Mouse (Mus musculus): ENCODE measurements around the gene Ap4b1. TPM values are rescaled to one million over a fixed set of nuclear protein-coding genes. Genes with fewer than 3 reads are reported as not detected.
A peak's percentile ranks its signal among the peaks of the same experiment; 100 is the strongest.
"Not testable (repeated sequence)": the region's sequence is repeated elsewhere in the genome, so short reads cannot be mapped to it uniquely, and the experiment has no call there.

Ap4b1 gene
- polyA plus RNA-seq, 1 experiment from 2014 or later: 26.1 TPM

- 98% methylated on average over 1 of the region's 1 CpGs for WGBS
- no peaks in the 10 kb centered on the region for H3K27me3 ChIP-seq
- peaks cover 38% of the 10 kb centered on the region for H3K36me3 ChIP-seq
- H3K4me3 ChIP-seq: no peak overlapping the region
- no peak overlapping the region for H3K9ac ChIP-seq
- no peaks in the 10 kb centered on the region for H3K9me3 ChIP-seq (replicated peaks)
- no peak overlapping the region for H3K4me2 ChIP-seq (replicated peaks)
- no peak for ATAC-seq (ENCODE audit: low FRiP score)
- H3K4me1 ChIP-seq: peaks cover 14% of the 10 kb centered on the region
- H3K27ac ChIP-seq: no peak overlapping the region
Measured at GRCm38 (mm10) chr3:103805671-103806070, 3.6 kb upstream of the Ap4b1 start.

GRCm38 (mm10) chr3:103809799-103810150 lies 455 bp downstream of the Ap4b1 start:
- Histone ChIP-seq H3K4me3 (peak overlapping the region; percentile 66), H3K9me3 (replicated peaks) (no peaks in the 10 kb centered on the region), H3K4me2 (replicated peaks) (peak overlapping the region; percentile 68), H3K9ac (peak overlapping the region; percentile 86), H3K36me3 (peaks cover 25% of the 10 kb centered on the region), H3K4me1 (peaks cover 14% of the 10 kb centered on the region), H3K27ac (peak overlapping the region; percentile 91), H3K27me3 (no peaks in the 10 kb centered on the region)
- peak; percentile 69 for ATAC-seq (ENCODE audit: low FRiP score)
- 3% methylated on average over 14 of the region's 14 CpGs for WGBS

GRCm38 (mm10) chr3:103810967-103811366 lies 1.6 kb downstream of the Ap4b1 start:
- no peak for ATAC-seq (ENCODE audit: low FRiP score)

GRCm38 (mm10) chr3:103827548-103827947 lies 18.2 kb downstream of the Ap4b1 start:
- H3K4me1 ChIP-seq: no peaks in the 10 kb centered on the region
- H3K27me3 ChIP-seq: no peaks in the 10 kb centered on the region
- no peak overlapping the region for H3K27ac ChIP-seq
- no peak overlapping the region for H3K9ac ChIP-seq
- no peak overlapping the region for H3K4me3 ChIP-seq
- no peak overlapping the region for H3K4me2 ChIP-seq (replicated peaks)
- no peaks in the 10 kb centered on the region for H3K9me3 ChIP-seq (replicated peaks)
- H3K36me3 ChIP-seq: peaks cover 8% of the 10 kb centered on the region
- no peak for ATAC-seq (ENCODE audit: low FRiP score)

More at GRCm38 (mm10) chr3:103810967-103811366, 1.6 kb downstream of the Ap4b1 start:
- Histone ChIP-seq H3K36me3 (peaks cover 32% of the 10 kb centered on the region), H3K9ac (no peak overlapping the region), H3K4me1 (peaks cover 14% of the 10 kb centered on the region), H3K27me3 (no peaks in the 10 kb centered on the region), H3K4me3 (no peak overlapping the region), H3K27ac (no peak overlapping the region), H3K9me3 (replicated peaks) (no peaks in the 10 kb centered on the region), H3K4me2 (replicated peaks) (no peak overlapping the region)
- WGBS: 88% methylated on average over 6 of the region's 6 CpGs

- H3K27ac ChIP-seq: no peak overlapping the region
- ATAC-seq (ENCODE audit: low FRiP score): no peak
- H3K4me1 ChIP-seq: no peaks in the 10 kb centered on the region
- H3K4me3 ChIP-seq: no peak overlapping the region
- no peak overlapping the region for H3K9ac ChIP-seq
- no peaks in the 10 kb centered on the region for H3K27me3 ChIP-seq
- H3K9me3 ChIP-seq (replicated peaks): no peaks in the 10 kb centered on the region
- H3K4me2 ChIP-seq (replicated peaks): no peak overlapping the region
- 92% methylated on average over 3 of the region's 3 CpGs for WGBS
- H3K36me3 ChIP-seq: no peaks in the 10 kb centered on the region
Measured at GRCm38 (mm10) chr3:103829036-103829435, 19.7 kb downstream of the Ap4b1 start.

- not testable (repeated sequence) for H3K4me3 ChIP-seq; H3K9ac ChIP-seq; H3K27me3 ChIP-seq; H3K4me1 ChIP-seq; ATAC-seq (ENCODE audit: low FRiP score); H3K9me3 ChIP-seq (replicated peaks); H3K27ac ChIP-seq; H3K36me3 ChIP-seq; H3K4me2 ChIP-seq (replicated peaks)
- 79% methylated on average over 1 of the region's 1 CpGs for WGBS
Measured at GRCm38 (mm10) chr3:103830681-103831080, 21.4 kb downstream of the Ap4b1 start.

- ATAC-seq (ENCODE audit: low FRiP score): no peak
- Histone ChIP-seq H3K4me2 (replicated peaks) (no peak overlapping the region), H3K9me3 (replicated peaks) (no peaks in the 10 kb centered on the region), H3K36me3 (no peaks in the 10 kb centered on the region), H3K9ac (no peak overlapping the region), H3K27ac (no peak overlapping the region), H3K27me3 (no peaks in the 10 kb centered on the region), H3K4me1 (no peaks in the 10 kb centered on the region), H3K4me3 (no peak overlapping the region)
- WGBS: 83% methylated on average over 7 of the region's 7 CpGs
Measured at GRCm38 (mm10) chr3:103831146-103831545, 21.8 kb downstream of the Ap4b1 start.

- no peaks in the 10 kb centered on the region for H3K36me3 ChIP-seq
- no peak within 1 kb of the TSS for H3K4me2 ChIP-seq (replicated peaks)
- H3K27ac ChIP-seq: no peak within 1 kb of the TSS
- no peak within 1 kb of the TSS for H3K9ac ChIP-seq
- H3K4me3 ChIP-seq: no peak within 1 kb of the TSS
- no peaks in the 10 kb centered on the region for H3K9me3 ChIP-seq (replicated peaks)
- no peaks in the 10 kb centered on the region for H3K4me1 ChIP-seq
- H3K27me3 ChIP-seq: no peaks in the 10 kb centered on the region
- no peak for ATAC-seq (ENCODE audit: low FRiP score)
Measured at GRCm38 (mm10) chr3:103832426-103832825, 23.1 kb downstream of the Ap4b1 start, which contains the start of gene Bcl2l15. Gene Bcl2l15 (plus strand): TSS chr3:103832601.

- WGBS: 90% methylated on average over 2 of the region's 2 CpGs
- H3K9me3 ChIP-seq (replicated peaks): no peaks in the 10 kb centered on the region
- H3K36me3 ChIP-seq: no peaks in the 10 kb centered on the region
- no peak overlapping the region for H3K4me2 ChIP-seq (replicated peaks)
- no peak for ATAC-seq (ENCODE audit: low FRiP score)
- H3K9ac ChIP-seq: no peak overlapping the region
- H3K4me1 ChIP-seq: no peaks in the 10 kb centered on the region
- H3K4me3 ChIP-seq: no peak overlapping the region
- no peak overlapping the region for H3K27ac ChIP-seq
- H3K27me3 ChIP-seq: no peaks in the 10 kb centered on the region
Measured at GRCm38 (mm10) chr3:103834001-103834400, 24.7 kb downstream of the Ap4b1 start.

GRCm38 (mm10) chr3:103835272-103835950 lies 26.1 kb downstream of the Ap4b1 start:
- no peaks in the 10 kb centered on the region for H3K9me3 ChIP-seq (replicated peaks)
- WGBS: 75% methylated on average over 6 of the region's 6 CpGs
- no peaks in the 10 kb centered on the region for H3K4me1 ChIP-seq
- H3K4me2 ChIP-seq (replicated peaks): no peak overlapping the region
- H3K27ac ChIP-seq: no peak overlapping the region
- H3K36me3 ChIP-seq: no peaks in the 10 kb centered on the region
- no peaks in the 10 kb centered on the region for H3K27me3 ChIP-seq
- no peak overlapping the region for H3K4me3 ChIP-seq
- no peak overlapping the region for H3K9ac ChIP-seq
- ATAC-seq (ENCODE audit: low FRiP score): no peak

GRCm38 (mm10) chr3:103835951-103836310 lies 26.6 kb downstream of the Ap4b1 start:
- no peak overlapping the region for H3K9ac ChIP-seq
- H3K27me3 ChIP-seq: no peaks in the 10 kb centered on the region
- no peaks in the 10 kb centered on the region for H3K36me3 ChIP-seq
- no peak overlapping the region for H3K4me3 ChIP-seq
- no peak overlapping the region for H3K27ac ChIP-seq
- no peak for ATAC-seq (ENCODE audit: low FRiP score)
- no peak overlapping the region for H3K4me2 ChIP-seq (replicated peaks)
- H3K4me1 ChIP-seq: no peaks in the 10 kb centered on the region
- H3K9me3 ChIP-seq (replicated peaks): no peaks in the 10 kb centered on the region
- 87% methylated on average over 10 of the region's 10 CpGs for WGBS

GRCm38 (mm10) chr3:103836453-103836852 lies 27.1 kb downstream of the Ap4b1 start:
- 91% methylated on average over 5 of the region's 5 CpGs for WGBS
- H3K27me3 ChIP-seq: no peaks in the 10 kb centered on the region
- H3K4me3 ChIP-seq: no peak overlapping the region
- H3K27ac ChIP-seq: no peak overlapping the region
- no peak overlapping the region for H3K4me2 ChIP-seq (replicated peaks)
- H3K4me1 ChIP-seq: no peaks in the 10 kb centered on the region
- H3K36me3 ChIP-seq: no peaks in the 10 kb centered on the region
- H3K9ac ChIP-seq: no peak overlapping the region
- H3K9me3 ChIP-seq (replicated peaks): no peaks in the 10 kb centered on the region
- no peak for ATAC-seq (ENCODE audit: low FRiP score)

GRCm38 (mm10) chr3:103839711-103840110 lies 30.4 kb downstream of the Ap4b1 start:
- Histone ChIP-seq H3K9me3 (replicated peaks) (no peaks in the 10 kb centered on the region), H3K4me3 (no peak overlapping the region), H3K4me2 (replicated peaks) (no peak overlapping the region), H3K9ac (no peak overlapping the region), H3K36me3 (no peaks in the 10 kb centered on the region), H3K27me3 (no peaks in the 10 kb centered on the region), H3K27ac (no peak overlapping the region), H3K4me1 (no peaks in the 10 kb centered on the region)
- no peak for ATAC-seq (ENCODE audit: low FRiP score)
- WGBS: 93% methylated on average over 6 of the region's 6 CpGs

Data from hindbrain, embryonic 12.5 days (tissue).